Mouse (Mus musculus): ENCODE results near the gene Ahdc1. TPM values are rescaled to one million over a fixed set of nuclear protein-coding genes. Genes with fewer than 3 reads are reported as not detected.

Gene Ahdc1
- total and polyA plus RNA-seq, 3 experiments: 1.6 to 19.9 (median 8.4) TPM

GRCm38 (mm10) chr4:133121974-133122637 is 111.0 kb downstream of the Ahdc1 start:
- Histone ChIP-seq H3K4me2 (ENCODE audit: insufficient read depth, low read depth, poor library complexity, severe bottlenecking) (no peak overlapping the region), H3K4me1 (ENCODE audit: control insufficient read depth in 1 of 2, insufficient read depth in 2 of 2) (peaks cover 3 to 29% of the 10 kb centered on the region in 2 experiments; a peak in 3 of 4 replicates), H3K27ac (ENCODE audit: insufficient read depth, low read depth) (no peak overlapping the region), H3K9me3 (replicated peaks; ENCODE audit: low read length) (peaks cover 4% of the 10 kb centered on the region), H3K9ac (ENCODE audit: insufficient read depth, low read depth) (no peak overlapping the region), H3K36me3 (replicated peaks in 1 of 2; ENCODE audit: control insufficient read depth in 1 of 2, insufficient read depth in 1 of 2, low read length in 1 of 2) (no peaks in the 10 kb centered on the region), H3K79me2 (replicated peaks; ENCODE audit: control insufficient read depth, extremely low read depth, insufficient read depth, poor library complexity, severe bottlenecking) (no peaks in the 10 kb centered on the region), H3K27me3 (replicated peaks) (no peaks in the 10 kb centered on the region), H3K4me3 (replicated peaks in 1 of 3; ENCODE audit: low read depth in 2 of 3, low read length in 2 of 3, poor library complexity in 1 of 3) (no peak overlapping the region)
- in situ Hi-C loops (cut with MboI; ENCODE audit: low pct_ligation_motif_present, low pct_unique_long_range_greater_than_20kb, low sequenced_read_pairs) (no loop called here), dilution Hi-C loops (cut with MboI; ENCODE audit: extremely low pct_ligation_motif_present, extremely low pct_unique_long_range_greater_than_20kb, low sequenced_read_pairs) (no loop called here)
- TF ChIP-seq BHLHE40 (IDR thresholded peaks at IDR 0.05; ENCODE audit: low read depth, low read length): no peak
- no peak for TF ChIP-seq JUND (conservative IDR thresholded peaks at IDR 0.05; ENCODE audit: low read depth, low read length)
- peak; percentile 20 for DNase-seq (ENCODE audit: extremely low read depth)

GRCm38 (mm10) chr4:133127079-133127478 is 116.0 kb downstream of the Ahdc1 start:
- H3K9me3 ChIP-seq (replicated peaks; ENCODE audit: low read length): peaks cover 4% of the 10 kb centered on the region
- in situ Hi-C loops (cut with MboI; ENCODE audit: low pct_ligation_motif_present, low pct_unique_long_range_greater_than_20kb, low sequenced_read_pairs): loop anchor here (5.0 kb wide), 1 partner anchor 40 kb away; no protein-coding TSS in a partner anchor

More at GRCm38 (mm10) chr4:133127079-133127478, 116.0 kb downstream of the Ahdc1 start:
- H3K27me3 ChIP-seq (replicated peaks): no peaks in the 10 kb centered on the region
- H3K4me3 ChIP-seq (replicated peaks in 1 of 3; ENCODE audit: low read depth in 2 of 3, low read length in 2 of 3, poor library complexity in 1 of 3): no peak overlapping the region
- dilution Hi-C loops (cut with MboI; ENCODE audit: extremely low pct_ligation_motif_present, extremely low pct_unique_long_range_greater_than_20kb, low sequenced_read_pairs): no loop called here
- H3K4me2 ChIP-seq (ENCODE audit: insufficient read depth, low read depth, poor library complexity, severe bottlenecking): no peak overlapping the region
- TF ChIP-seq USF1 (IDR thresholded peaks at IDR 0.05; ENCODE audit: low read depth, low read length) (no peak), ETS1 (conservative IDR thresholded peaks at IDR 0.05; ENCODE audit: low read depth, low read length) (no peak), MAZ (IDR thresholded peaks at IDR 0.05; ENCODE audit: low read depth, low read length) (no peak), GABPA (IDR thresholded peaks at IDR 0.05; ENCODE audit: insufficient replicate concordance, low read depth, low read length) (no peak), SMC3 (IDR thresholded peaks at IDR 0.05; ENCODE audit: low read depth, low read length) (no peak), NELFE (IDR thresholded peaks at IDR 0.05; ENCODE audit: low read depth, low read length) (no peak), JUND (conservative IDR thresholded peaks at IDR 0.05; ENCODE audit: low read depth, low read length) (no peak), NRF1 (IDR thresholded peaks at IDR 0.05; ENCODE audit: low read depth, low read length) (no peak), EP300 (IDR thresholded peaks at IDR 0.05; ENCODE audit: low read length) (no peak)
- H3K9ac ChIP-seq (ENCODE audit: insufficient read depth, low read depth): no peak overlapping the region
- no peak overlapping the region for H3K27ac ChIP-seq (ENCODE audit: insufficient read depth, low read depth)
- peaks cover 15% of the 10 kb centered on the region for H3K79me2 ChIP-seq (replicated peaks; ENCODE audit: control insufficient read depth, extremely low read depth, insufficient read depth, poor library complexity, severe bottlenecking)
- no peaks in the 10 kb centered on the region for H3K36me3 ChIP-seq (replicated peaks in 1 of 2; ENCODE audit: control insufficient read depth in 1 of 2, insufficient read depth in 1 of 2, low read length in 1 of 2)
- no peak for DNase-seq (ENCODE audit: extremely low read depth)
- H3K4me1 ChIP-seq (ENCODE audit: control insufficient read depth in 1 of 2, insufficient read depth in 2 of 2): peaks cover 3 to 12% of the 10 kb centered on the region in 2 experiments; a peak in 3 of 4 replicates

Other genes starting within 250 kb of the Ahdc1 start
- 80.2 and 108 TPM in 2 replicates for gene Rpa2, start 242.9 kb upstream of the Ahdc1 start, total RNA-seq (2012; rRNA removed)
- gene Rpa2, start 242.9 kb upstream of the Ahdc1 start, total RNA-seq (2014; rRNA removed): 142 and 157 TPM in 2 replicates
- 97.9 and 103 TPM in 2 replicates for gene Rpa2, start 242.9 kb upstream of the Ahdc1 start, polyA plus RNA-seq (2012; ENCODE audit: insufficient read length, low read depth)
- 14.2 and 17.1 TPM in 2 replicates for gene Themis2, start 214.9 kb upstream of the Ahdc1 start, total RNA-seq (2012; rRNA removed)
- gene Themis2, start 214.9 kb upstream of the Ahdc1 start, total RNA-seq (2014; rRNA removed): 9.3 and 10.2 TPM in 2 replicates
- gene Themis2, start 214.9 kb upstream of the Ahdc1 start, polyA plus RNA-seq (2012; ENCODE audit: insufficient read length, low read depth): 30.7 and 35.7 TPM in 2 replicates
- gene Ppp1r8, start 168.1 kb upstream of the Ahdc1 start, total RNA-seq (2012; rRNA removed): 89.0 and 105 TPM in 2 replicates
- 141 and 153 TPM in 2 replicates for gene Ppp1r8, start 168.1 kb upstream of the Ahdc1 start, total RNA-seq (2014; rRNA removed)
- 107 and 113 TPM in 2 replicates for gene Ppp1r8, start 168.1 kb upstream of the Ahdc1 start, polyA plus RNA-seq (2012; ENCODE audit: insufficient read length, low read depth)
- gene Stx12, start 126.8 kb upstream of the Ahdc1 start, total RNA-seq (2012; rRNA removed): 12.4 and 14.5 TPM in 2 replicates
- gene Stx12, start 126.8 kb upstream of the Ahdc1 start, total RNA-seq (2014; rRNA removed): 16.8 and 17.3 TPM in 2 replicates
- 15.7 and 16.3 TPM in 2 replicates for gene Stx12, start 126.8 kb upstream of the Ahdc1 start, polyA plus RNA-seq (2012; ENCODE audit: insufficient read length, low read depth)
- 10.0 and 10.8 TPM in 2 replicates for gene Fam76a, start 88.7 kb upstream of the Ahdc1 start, total RNA-seq (2012; rRNA removed)
- gene Fam76a, start 88.7 kb upstream of the Ahdc1 start, total RNA-seq (2014; rRNA removed): 11.5 and 11.9 TPM in 2 replicates
- 8.3 and 10.3 TPM in 2 replicates for gene Fam76a, start 88.7 kb upstream of the Ahdc1 start, polyA plus RNA-seq (2012; ENCODE audit: insufficient read length, low read depth)
- 0.04 TPM in 2 replicates for gene Fgr, start 37.2 kb upstream of the Ahdc1 start, total RNA-seq (2012; rRNA removed)
- gene Fgr, start 37.2 kb upstream of the Ahdc1 start, total RNA-seq (2014; rRNA removed): 0.13 and 0.23 TPM in 2 replicates
- gene Fgr, start 37.2 kb upstream of the Ahdc1 start, polyA plus RNA-seq (2012; ENCODE audit: insufficient read length, low read depth): 0.24 and 0.70 TPM in 2 replicates
- gene Wasf2, start 119.2 kb downstream of the Ahdc1 start, total RNA-seq (2012; rRNA removed): 18.7 and 21.7 TPM in 2 replicates
- 12.9 and 14.9 TPM in 2 replicates for gene Wasf2, start 119.2 kb downstream of the Ahdc1 start, total RNA-seq (2014; rRNA removed)
- 53.1 and 59.5 TPM in 2 replicates for gene Wasf2, start 119.2 kb downstream of the Ahdc1 start, polyA plus RNA-seq (2012; ENCODE audit: insufficient read length, low read depth)
- gene Cd164l2, start 200.9 kb downstream of the Ahdc1 start, total RNA-seq (2012; rRNA removed): not detected in 2 replicates
- gene Cd164l2, start 200.9 kb downstream of the Ahdc1 start, total RNA-seq (2014; rRNA removed): not detected in 2 replicates
- gene Cd164l2, start 200.9 kb downstream of the Ahdc1 start, polyA plus RNA-seq (2012; ENCODE audit: insufficient read length, low read depth): not detected in 2 replicates
- gene Gpr3, start 201.3 kb downstream of the Ahdc1 start, total RNA-seq (2012; rRNA removed): 0.13 and 0.17 TPM in 2 replicates
- not detected in 2 replicates for gene Gpr3, start 201.3 kb downstream of the Ahdc1 start, total RNA-seq (2014; rRNA removed)
- 0.11 TPM in 1 of 2 replicates, not detected in the other for gene Gpr3, start 201.3 kb downstream of the Ahdc1 start, polyA plus RNA-seq (2012; ENCODE audit: insufficient read length, low read depth)
- 0.21 TPM in 1 of 2 replicates, not detected in the other for gene Map3k6, start 229.6 kb downstream of the Ahdc1 start, total RNA-seq (2012; rRNA removed)
- gene Map3k6, start 229.6 kb downstream of the Ahdc1 start, total RNA-seq (2014; rRNA removed): not detected in 2 replicates
- not detected in 2 replicates for gene Map3k6, start 229.6 kb downstream of the Ahdc1 start, polyA plus RNA-seq (2012; ENCODE audit: insufficient read length, low read depth)